Mouse (Mus musculus) lung, embryonic 14.5 days (tissue): ENCODE data around the gene Sec14l1. TPM values are rescaled to one million over a fixed set of nuclear protein-coding genes. Genes with fewer than 3 reads are reported as not detected.

Experiments used
- ATAC-seq: fragments of 200-750 bp; cut with Nextera tagmentation; 2 replicates; pipeline ENCODE4 v1.8.0; 2017; ENCODE audit warnings: mild to moderate bottlenecking, moderate TSS enrichment, moderate library complexity; ENCODE audit not compliant: insufficient read depth
- DNase-seq: peaks from one replicate; pipeline ENCODE4 v3.0.0-alpha.2; 2015
- H3K27ac ChIP-seq: fragments of 300-500 bp; sonication (generic); 2 replicates; pipeline ENCODE4 v1.5.1; 2014; ENCODE audit warnings: low read depth, mild to moderate bottlenecking, moderate library complexity
- H3K27me3 ChIP-seq: fragments of 300-500 bp; sonication (generic); 2 replicates; pipeline ENCODE4 v1.6.1; 2014; ENCODE audit warnings: low read length, control low read depth; ENCODE audit not compliant: insufficient read depth
- H3K36me3 ChIP-seq: fragments of 300-500 bp; sonication (generic); 2 replicates; pipeline ENCODE4 v1.6.1; 2014; ENCODE audit warnings: control low read depth; ENCODE audit not compliant: insufficient read depth
- H3K4me1 ChIP-seq: fragments of 300-500 bp; sonication (generic); 2 replicates; pipeline ENCODE4 v1.6.1; 2014; ENCODE audit warnings: antibody characterized with exemption, control low read depth; ENCODE audit not compliant: insufficient read depth
- H3K4me2 ChIP-seq: fragments of 300-500 bp; sonication (generic); 2 replicates; pipeline ENCODE4 v1.6.1; 2014; ENCODE audit warnings: mild to moderate bottlenecking
- H3K4me3 ChIP-seq: fragments of 300-500 bp; sonication (generic); 2 replicates; pipeline ENCODE4 v1.5.1; 2014; ENCODE audit warnings: low read depth, low read length
- H3K9ac ChIP-seq: fragments of 300-500 bp; sonication (generic); 2 replicates; pipeline ENCODE4 v1.6.1; 2014
- H3K9me3 ChIP-seq: fragments of 300-500 bp; sonication (generic); 2 replicates; pipeline ENCODE4 v1.6.1; 2016; ENCODE audit warnings: low read depth, low read length, control low read depth
- CTCF ChIP-seq: IDR thresholded peaks from 2 replicates; pipeline ENCODE4 v1.5.1; 2016; ENCODE audit warnings: antibody characterized with exemption, low read depth
- WGBS: fragments of 180-500 bp; shearing (Covaris S2); extraction: QIAGEN DNeasy Blood & Tissue Kit; methylation state at CpG from one replicate; pipeline ENCODE4 v1.1.7; 2014; 5-methylcytosine and 5-hydroxymethylcytosine counted together
- polyA plus RNA-seq: library from polyadenylated mRNA; unstranded; fragments of >200 nt; fragmentation: Nextera tagmentation; extraction: Ambion mirVana; gene quantifications from 2 replicates; pipeline ENCODE4 v1.2.1, GENCODE M21; 2014

Sec14l1 gene
- polyA plus RNA-seq, 1 experiment from 2014 or later, result 46.2 TPM

- peak; percentile 39 for DNase-seq
- H3K27me3 ChIP-seq, result no peaks in the 10 kb centered on the region
- H3K9ac ChIP-seq, result no peak overlapping the region
- no peaks in the 10 kb centered on the region for H3K36me3 ChIP-seq
- 44% methylated on average over 21 of the region's 21 CpGs for WGBS
- no peak for TF ChIP-seq CTCF
- no peak overlapping the region for H3K4me3 ChIP-seq
- no peak for ATAC-seq
- peak overlapping the region; percentile 18; the same call in 1 of the 2 replicates for H3K4me2 ChIP-seq
- no peak overlapping the region for H3K27ac ChIP-seq
- H3K9me3 ChIP-seq, result peaks cover 4% of the 10 kb centered on the region; the same call in 1 of the 2 replicates
- H3K4me1 ChIP-seq, result no peaks in the 10 kb centered on the region
These were observed 70.3 kb downstream of the Sec14l1 start for GRCm38 (mm10) chr11:117185076-117185933.

- no peak for ATAC-seq
- no peak for DNase-seq
- Histone ChIP-seq H3K27ac (no peak overlapping the region), H3K4me2 (no peak overlapping the region), H3K4me3 (no peak overlapping the region), H3K4me1 (no peaks in the 10 kb centered on the region), H3K27me3 (no peaks in the 10 kb centered on the region), H3K9ac (no peak overlapping the region), H3K9me3 (no peaks in the 10 kb centered on the region), H3K36me3 (no peaks in the 10 kb centered on the region)
- TF ChIP-seq CTCF, result no peak
- 57% methylated on average over 5 of the region's 5 CpGs for WGBS
These were observed 76.6 kb downstream of the Sec14l1 start for GRCm38 (mm10) chr11:117191524-117191923.

GRCm38 (mm10) chr11:117194475-117194937 lies 79.5 kb downstream of the Sec14l1 start:
- no peak overlapping the region for H3K4me2 ChIP-seq
- no peaks in the 10 kb centered on the region for H3K36me3 ChIP-seq
- H3K9ac ChIP-seq, result no peak overlapping the region
- no peak for ATAC-seq
- H3K4me3 ChIP-seq, result no peak overlapping the region
- H3K27me3 ChIP-seq, result peaks cover 10% of the 10 kb centered on the region
- WGBS, result 59% methylated on average over 11 of the region's 11 CpGs
- H3K27ac ChIP-seq, result no peak overlapping the region
- no peak for TF ChIP-seq CTCF
- H3K9me3 ChIP-seq, result no peaks in the 10 kb centered on the region
- no peak for DNase-seq
- 0 out of 2 replicates have a peak, but pooled peaks cover 2% of the 10 kb centered on the region for H3K4me1 ChIP-seq

GRCm38 (mm10) chr11:117195616-117196015 lies 80.6 kb downstream of the Sec14l1 start:
- ATAC-seq, result no peak
- Histone ChIP-seq H3K4me1 (0 out of 2 replicates have a peak, but pooled peaks cover 6% of the 10 kb centered on the region), H3K9ac (no peak overlapping the region), H3K27ac (no peak overlapping the region), H3K4me3 (no peak overlapping the region), H3K27me3 (peaks cover 18% of the 10 kb centered on the region), H3K36me3 (no peaks in the 10 kb centered on the region), H3K4me2 (no peak overlapping the region), H3K9me3 (no peaks in the 10 kb centered on the region)
- TF ChIP-seq CTCF, result no peak
- WGBS, result 90% methylated on average over 6 of the region's 6 CpGs
- DNase-seq, result no peak

- Histone ChIP-seq H3K9me3 (no peaks in the 10 kb centered on the region), H3K9ac (no peak overlapping the region), H3K27ac (no peak overlapping the region), H3K27me3 (peaks cover 18% of the 10 kb centered on the region), H3K4me2 (no peak overlapping the region), H3K4me3 (no peak overlapping the region), H3K4me1 (peaks cover 14% of the 10 kb centered on the region; the same call in 1 of the 2 replicates), H3K36me3 (no peaks in the 10 kb centered on the region)
- ATAC-seq (no peak), DNase-seq (no peak)
- WGBS, result 84% methylated on average over 7 of the region's 7 CpGs
- no peak for TF ChIP-seq CTCF
These were observed 81.7 kb downstream of the Sec14l1 start for GRCm38 (mm10) chr11:117196681-117197080.

GRCm38 (mm10) chr11:117198122-117198521 lies 83.2 kb downstream of the Sec14l1 start:
- 74% methylated on average over 5 of the region's 5 CpGs for WGBS
- DNase-seq (no peak), ATAC-seq (no peak)
- no peak for TF ChIP-seq CTCF
- Histone ChIP-seq H3K36me3 (no peaks in the 10 kb centered on the region), H3K27me3 (peaks cover 18% of the 10 kb centered on the region), H3K9me3 (no peaks in the 10 kb centered on the region), H3K9ac (no peak overlapping the region), H3K4me3 (no peak overlapping the region), H3K27ac (no peak overlapping the region), H3K4me2 (no peak overlapping the region), H3K4me1 (peaks cover 14% of the 10 kb centered on the region; the same call in 1 of the 2 replicates)
